Mouse (Mus musculus): ENCODE results near the gene Mpzl2.

DNA sequence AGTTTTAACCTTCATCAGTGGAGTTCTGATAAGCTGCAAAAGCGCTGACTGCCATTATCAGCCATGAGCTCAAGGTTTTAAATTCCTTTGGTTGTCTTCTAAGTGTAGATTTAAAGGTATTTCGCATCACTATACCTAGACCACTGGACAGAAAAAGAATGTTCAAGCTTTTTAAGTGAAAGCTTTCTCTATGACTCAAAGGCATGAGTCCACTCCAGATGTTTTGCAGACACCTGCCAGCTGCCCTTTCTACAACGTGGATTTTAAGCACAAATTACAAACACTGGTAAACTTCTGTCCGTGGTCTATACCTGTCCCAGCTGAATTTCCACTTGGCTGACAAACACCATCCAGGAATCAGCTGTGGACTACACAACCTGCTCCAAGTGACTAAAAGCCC, 44.6 kb upstream of the Mpzl2 start:
- no peak for TF ChIP-seq CHD2 (IDR thresholded peaks at IDR 0.05; ENCODE audit: low read depth, low read length)
- TF ChIP-seq ZC3H11A (IDR thresholded peaks at IDR 0.05; ENCODE audit: borderline replicate concordance, low read depth, low read length): no peak

All from ES-E14 (cell line).